Mouse (Mus musculus): ENCODE measurements around the gene Hormad2. TPM values are rescaled to one million over a fixed set of nuclear protein-coding genes. Genes with fewer than 3 reads are reported as not detected.

Gene Hormad2
- 0.15 and 0.44 TPM in 2 replicates for polyA plus RNA-seq (2015; fragmentation: Nextera tagmentation; extraction: Ambion mirVana)

DNA sequence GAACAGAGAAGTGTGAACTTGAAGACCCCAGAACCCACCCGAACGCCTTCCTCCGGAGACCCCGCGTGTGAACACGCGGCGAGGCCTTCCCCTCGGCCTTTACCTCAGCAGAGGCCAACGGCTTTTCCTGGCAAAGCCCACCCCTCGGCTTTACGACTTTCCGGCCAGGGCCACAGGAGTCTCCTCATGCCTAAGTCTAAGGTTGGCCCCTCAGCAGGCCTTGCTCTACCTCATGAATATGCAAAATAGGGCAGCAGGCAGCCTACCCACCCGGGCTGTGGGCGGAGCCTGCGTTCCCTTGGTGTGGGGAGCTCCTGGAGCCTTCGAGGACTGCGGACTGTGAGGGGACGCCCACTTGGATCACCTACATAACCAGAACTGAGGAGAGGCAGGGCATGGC lies at the start of gene Hormad2:
Hormad2 (minus strand) TSS at position 128 of the 400 bp plus-strand sequence.
- 34% methylated on average over 19 of the region's 19 CpGs for WGBS
- Histone ChIP-seq H3K9me3 (no peaks in the 10 kb centered on the region), H3K27me3 (replicated peaks) (no peaks in the 10 kb centered on the region), H3K27ac (replicated peaks) (no peak within 1 kb of the TSS), H3K36me3 (no peaks in the 10 kb centered on the region), H3K9ac (no peak within 1 kb of the TSS), H3K4me3 (no peak within 1 kb of the TSS), H3K4me2 (peak within 1 kb of the TSS; percentile 47), H3K4me1 (peaks cover 5% of the 10 kb centered on the region; the same call in 1 of the 2 replicates)
- ATAC-seq (ENCODE audit: extremely low read depth, insufficient number of reproducible peaks, low FRiP score, low TSS enrichment): no peak

DNA sequence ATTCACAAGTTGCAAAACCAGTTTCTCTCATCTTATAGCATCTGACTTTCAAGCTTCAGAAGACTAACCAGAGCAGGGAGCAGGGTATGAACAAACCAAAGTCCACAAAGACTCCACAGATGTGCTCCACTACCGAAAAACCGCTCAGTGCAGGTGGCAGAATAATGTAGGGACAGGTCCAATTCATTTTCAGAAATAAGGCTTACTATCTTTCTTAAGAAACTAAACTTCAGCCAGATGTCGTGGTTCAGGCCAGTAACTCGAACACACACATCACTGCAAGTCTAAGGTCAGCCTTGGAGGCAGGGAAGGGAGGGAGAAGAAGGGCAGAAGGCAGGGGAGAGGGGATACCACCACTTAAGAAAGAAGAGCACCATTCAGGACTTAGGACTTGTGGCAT lies 48.3 kb upstream of the Hormad2 start:
- no peak for ATAC-seq (ENCODE audit: extremely low read depth, insufficient number of reproducible peaks, low FRiP score, low TSS enrichment)
- Histone ChIP-seq H3K4me1 (peaks cover 18% of the 10 kb centered on the region), H3K27me3 (replicated peaks) (no peaks in the 10 kb centered on the region), H3K4me3 (no peak overlapping the region), H3K27ac (replicated peaks) (no peak overlapping the region), H3K9me3 (no peaks in the 10 kb centered on the region), H3K9ac (no peak overlapping the region), H3K4me2 (no peak overlapping the region), H3K36me3 (peaks cover 99% of the 10 kb centered on the region)
- 87% methylated on average over 4 of the region's 4 CpGs for WGBS

DNA sequence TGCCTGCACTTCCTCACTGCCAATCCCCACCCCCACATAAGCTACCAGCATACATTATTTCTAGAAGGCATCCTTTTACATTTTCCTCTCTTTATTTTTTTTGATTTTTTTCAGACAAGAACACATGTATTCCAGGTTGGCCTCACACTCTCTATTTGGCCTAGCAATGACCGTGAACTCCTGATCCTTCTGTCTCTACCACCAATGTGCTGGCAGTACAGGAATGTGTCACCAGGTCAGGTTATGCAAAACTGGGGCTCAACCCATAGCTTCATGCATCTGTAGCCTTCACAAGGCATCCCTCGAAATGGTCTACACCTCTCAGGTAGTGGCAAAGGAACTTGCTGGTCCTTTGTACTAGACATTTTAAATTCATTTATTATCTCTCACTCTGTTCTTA lies 47.9 kb upstream of the Hormad2 start:
- Histone ChIP-seq H3K27ac (replicated peaks) (no peak overlapping the region), H3K4me3 (no peak overlapping the region), H3K27me3 (replicated peaks) (no peaks in the 10 kb centered on the region), H3K36me3 (peaks cover 100% of the 10 kb centered on the region), H3K9me3 (no peaks in the 10 kb centered on the region), H3K4me2 (no peak overlapping the region), H3K4me1 (peaks cover 18% of the 10 kb centered on the region), H3K9ac (no peak overlapping the region)
- 92% methylated on average over 2 of the region's 2 CpGs for WGBS
- ATAC-seq (ENCODE audit: extremely low read depth, insufficient number of reproducible peaks, low FRiP score, low TSS enrichment): no peak

DNA sequence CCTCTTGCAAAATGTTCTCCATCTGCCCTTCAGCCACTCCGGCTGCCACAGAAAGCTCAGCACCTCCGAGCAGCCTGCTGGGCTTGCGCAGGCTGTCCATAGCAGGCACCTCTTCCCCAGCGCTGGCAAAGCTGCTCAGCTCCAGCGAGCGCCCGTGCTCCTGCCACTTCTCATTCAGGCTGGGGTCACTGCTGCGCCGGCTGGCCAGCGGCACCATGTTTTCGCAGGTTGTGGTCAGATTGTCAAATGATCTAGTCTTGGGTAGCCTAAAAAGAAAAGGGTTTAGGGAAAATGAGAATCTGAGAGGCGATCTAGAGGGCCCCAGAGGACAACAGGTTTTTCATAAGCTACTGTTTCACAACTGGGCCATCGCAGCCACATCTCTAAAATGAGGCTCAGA lies 47.5 kb upstream of the Hormad2 start:
- Histone ChIP-seq H3K27ac (replicated peaks) (peak overlapping the region; percentile 56; the same call in 1 of the 2 replicates), H3K4me1 (peaks cover 18% of the 10 kb centered on the region), H3K4me3 (no peak overlapping the region), H3K27me3 (replicated peaks) (no peaks in the 10 kb centered on the region), H3K36me3 (peaks cover 100% of the 10 kb centered on the region), H3K9me3 (no peaks in the 10 kb centered on the region), H3K4me2 (no peak overlapping the region), H3K9ac (no peak overlapping the region)
- no peak for ATAC-seq (ENCODE audit: extremely low read depth, insufficient number of reproducible peaks, low FRiP score, low TSS enrichment)
- 95% methylated on average over 13 of the region's 13 CpGs for WGBS

DNA sequence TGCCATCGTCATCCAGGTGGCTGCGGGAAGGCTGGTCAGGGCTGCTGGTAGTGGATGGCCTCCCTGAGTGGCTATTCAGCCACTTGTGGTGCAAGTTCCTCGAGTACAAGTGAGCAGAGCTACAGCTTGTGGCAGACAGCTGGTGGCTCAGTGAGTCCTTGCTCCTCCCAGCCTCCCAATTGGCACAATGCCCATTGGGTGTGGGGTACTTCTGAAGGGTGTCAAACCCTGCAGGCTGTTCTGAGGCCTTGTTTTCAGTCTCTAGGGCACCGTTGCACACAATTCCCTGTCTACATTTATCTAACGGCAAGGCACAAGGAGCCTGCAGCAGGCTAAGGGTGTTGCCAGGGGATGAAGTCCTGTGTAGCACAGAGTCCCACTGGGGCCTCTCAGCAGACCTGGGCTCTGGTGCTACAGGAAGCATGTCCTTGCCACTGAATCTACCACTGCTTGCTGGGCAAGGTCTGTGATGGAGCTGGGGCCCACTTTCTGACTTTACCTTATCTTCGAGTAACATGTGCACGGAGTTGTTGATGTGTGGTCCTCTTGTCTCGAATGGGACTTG lies 46.6 kb upstream of the Hormad2 start:
- 0 out of 2 replicates have a peak overlapping the region, but pooled peaks have one; percentile 35 for H3K9ac ChIP-seq
- H3K4me2 ChIP-seq: no peak overlapping the region
- peaks cover 18% of the 10 kb centered on the region for H3K4me1 ChIP-seq
- H3K27me3 ChIP-seq (replicated peaks): no peaks in the 10 kb centered on the region
- no peaks in the 10 kb centered on the region for H3K9me3 ChIP-seq
- ATAC-seq (ENCODE audit: extremely low read depth, insufficient number of reproducible peaks, low FRiP score, low TSS enrichment): no peak
- H3K36me3 ChIP-seq: peaks cover 100% of the 10 kb centered on the region
- H3K4me3 ChIP-seq: no peak overlapping the region
- 49% methylated on average over 8 of the region's 8 CpGs for WGBS
- peak overlapping the region; percentile 56 for H3K27ac ChIP-seq (replicated peaks)

DNA sequence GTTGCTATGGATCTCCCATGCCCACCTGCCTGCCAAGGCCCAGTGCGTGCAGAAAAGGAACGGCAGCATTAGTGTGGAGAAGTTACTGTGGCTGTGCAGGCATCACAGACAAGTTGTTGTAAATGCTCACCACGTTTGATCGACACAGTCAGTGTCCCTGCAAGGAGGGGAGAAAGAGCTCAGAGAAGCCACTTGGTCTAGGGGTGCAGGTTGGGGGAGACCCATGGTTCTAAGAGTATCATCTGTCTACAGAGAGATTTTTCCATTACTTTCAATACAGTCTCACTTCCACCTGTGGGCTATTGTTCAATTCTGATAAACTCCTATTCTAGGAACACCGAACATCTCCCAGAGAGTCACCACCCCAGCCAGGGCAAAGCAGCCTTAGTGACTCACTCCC lies 43.6 kb upstream of the Hormad2 start:
- WGBS: 92% methylated on average over 5 of the region's 5 CpGs
- Histone ChIP-seq H3K36me3 (peaks cover 100% of the 10 kb centered on the region), H3K9ac (no peak overlapping the region), H3K27me3 (replicated peaks) (no peaks in the 10 kb centered on the region), H3K9me3 (no peaks in the 10 kb centered on the region), H3K4me1 (peaks cover 18% of the 10 kb centered on the region), H3K27ac (replicated peaks) (no peak overlapping the region), H3K4me2 (no peak overlapping the region), H3K4me3 (no peak overlapping the region)
- ATAC-seq (ENCODE audit: extremely low read depth, insufficient number of reproducible peaks, low FRiP score, low TSS enrichment): no peak

- no peak for ATAC-seq (ENCODE audit: extremely low read depth, insufficient number of reproducible peaks, low FRiP score, low TSS enrichment)
- Histone ChIP-seq H3K9ac (no peak overlapping the region), H3K4me2 (no peak overlapping the region), H3K4me1 (peaks cover 8% of the 10 kb centered on the region), H3K27me3 (replicated peaks) (no peaks in the 10 kb centered on the region), H3K9me3 (no peaks in the 10 kb centered on the region), H3K27ac (replicated peaks) (no peak overlapping the region), H3K4me3 (no peak overlapping the region), H3K36me3 (peaks cover 95% of the 10 kb centered on the region)
- WGBS: 87% methylated on average over 5 of the region's 5 CpGs
Observed at GRCm38 (mm10) chr11:4482641-4483040, 41.7 kb upstream of the Hormad2 start.

- Histone ChIP-seq H3K4me2 (no peak overlapping the region), H3K4me3 (no peak overlapping the region)
- 87% methylated on average over 4 of the region's 4 CpGs for WGBS
Observed at GRCm38 (mm10) chr11:4476184-4476697, 35.3 kb upstream of the Hormad2 start.

GRCm38 (mm10) chr11:4472464-4473179 lies 31.7 kb upstream of the Hormad2 start:
- Histone ChIP-seq H3K4me1 (no peaks in the 10 kb centered on the region), H3K27ac (replicated peaks) (no peak overlapping the region), H3K9me3 (no peaks in the 10 kb centered on the region), H3K9ac (no peak overlapping the region), H3K36me3 (peaks cover 6% of the 10 kb centered on the region; the same call in 1 of the 2 replicates), H3K27me3 (replicated peaks) (no peaks in the 10 kb centered on the region), H3K4me2 (no peak overlapping the region), H3K4me3 (no peak overlapping the region)
- 78% methylated on average over 7 of the region's 7 CpGs for WGBS
- ATAC-seq (ENCODE audit: extremely low read depth, insufficient number of reproducible peaks, low FRiP score, low TSS enrichment): no peak

More at GRCm38 (mm10) chr11:4476184-4476697, 35.3 kb upstream of the Hormad2 start:
- H3K36me3 ChIP-seq: peaks cover 36% of the 10 kb centered on the region
- H3K9me3 ChIP-seq: no peaks in the 10 kb centered on the region
- H3K27me3 ChIP-seq (replicated peaks): no peaks in the 10 kb centered on the region
- no peak overlapping the region for H3K9ac ChIP-seq
- H3K4me1 ChIP-seq: no peaks in the 10 kb centered on the region
- no peak; the same call in 1 of the 2 replicates for ATAC-seq (ENCODE audit: extremely low read depth, insufficient number of reproducible peaks, low FRiP score, low TSS enrichment)
- no peak overlapping the region for H3K27ac ChIP-seq (replicated peaks)

DNA sequence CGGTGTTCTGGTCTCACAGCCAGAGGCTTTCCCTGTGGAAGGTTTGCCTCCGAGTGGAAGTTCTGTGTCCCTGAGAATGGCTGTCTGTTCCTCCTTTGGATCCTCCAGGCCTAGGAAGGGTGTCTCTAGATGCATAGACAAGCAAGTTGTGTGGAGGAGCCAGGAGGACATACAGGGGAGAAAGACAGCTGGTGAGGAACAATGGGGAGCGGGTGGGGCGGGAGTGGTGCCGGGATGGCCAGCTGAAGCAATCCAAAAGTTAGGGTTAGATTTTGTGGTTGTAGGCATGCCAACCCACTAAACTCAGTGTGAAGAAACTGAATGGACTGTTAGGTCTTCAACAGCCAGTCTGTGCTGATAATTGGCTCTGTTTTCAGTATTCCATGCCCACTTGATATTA lies 30.8 kb upstream of the Hormad2 start:
- H3K4me1 ChIP-seq: no peaks in the 10 kb centered on the region
- 81% methylated on average over 5 of the region's 5 CpGs for WGBS
- peaks cover under 1% of the 10 kb centered on the region; the same call in 1 of the 2 replicates for H3K36me3 ChIP-seq
- H3K27ac ChIP-seq (replicated peaks): no peak overlapping the region
- no peak overlapping the region for H3K4me3 ChIP-seq
- no peak overlapping the region for H3K9ac ChIP-seq
- H3K9me3 ChIP-seq: no peaks in the 10 kb centered on the region
- H3K27me3 ChIP-seq (replicated peaks): no peaks in the 10 kb centered on the region
- ATAC-seq (ENCODE audit: extremely low read depth, insufficient number of reproducible peaks, low FRiP score, low TSS enrichment): no peak
- no peak overlapping the region for H3K4me2 ChIP-seq

GRCm38 (mm10) chr11:4471251-4471650 lies 30.3 kb upstream of the Hormad2 start:
- Histone ChIP-seq H3K27me3 (replicated peaks) (no peaks in the 10 kb centered on the region), H3K4me2 (no peak overlapping the region), H3K9me3 (no peaks in the 10 kb centered on the region), H3K9ac (no peak overlapping the region), H3K4me3 (no peak overlapping the region), H3K27ac (replicated peaks) (no peak overlapping the region), H3K4me1 (no peaks in the 10 kb centered on the region), H3K36me3 (no peaks in the 10 kb centered on the region)
- ATAC-seq (ENCODE audit: extremely low read depth, insufficient number of reproducible peaks, low FRiP score, low TSS enrichment): no peak

Data from heart, embryonic 13.5 days (tissue).